Mouse (Mus musculus) stomach, postnatal 0 days (tissue): ENCODE measurements around the gene Arhgef25. TPM values are rescaled to one million over a fixed set of nuclear protein-coding genes. Genes with fewer than 3 reads are reported as not detected.

Experiments used
- ATAC-seq: fragments of 200-750 bp; cut with Nextera tagmentation; 2 replicates; pipeline ENCODE4 v1.8.0; 2017; ENCODE audit not compliant: low FRiP score, low TSS enrichment
- DNase-seq: peaks from one replicate; pipeline ENCODE4 v3.0.0-alpha.2; 2016; ENCODE audit warnings: low spot score
- H3K27ac ChIP-seq: fragments of 300-500 bp; sonication (generic); replicated peaks from 2 replicates; pipeline ENCODE4 v1.5.1; 2014; ENCODE audit warnings: mild to moderate bottlenecking, control low read depth
- H3K27me3 ChIP-seq: fragments of 300-500 bp; sonication (generic); 2 replicates; pipeline ENCODE4 v1.6.1; 2014; ENCODE audit warnings: low read length; ENCODE audit not compliant: control insufficient read depth, insufficient read depth
- H3K36me3 ChIP-seq: fragments of 300-500 bp; sonication (generic); 2 replicates; pipeline ENCODE4 v1.6.1; 2014; ENCODE audit warnings: low read length, mixed read lengths; ENCODE audit not compliant: control insufficient read depth, insufficient read depth
- H3K4me1 ChIP-seq: fragments of 300-500 bp; sonication (generic); replicated peaks from 2 replicates; pipeline ENCODE4 v1.6.1; 2014; ENCODE audit warnings: antibody characterized with exemption; ENCODE audit not compliant: control insufficient read depth, insufficient read depth
- H3K4me2 ChIP-seq: fragments of 300-500 bp; sonication (generic); replicated peaks from 2 replicates; pipeline ENCODE4 v1.6.1; 2014; ENCODE audit warnings: low read depth, mild to moderate bottlenecking, control low read depth, moderate library complexity
- H3K4me3 ChIP-seq: fragments of 300-500 bp; sonication (generic); 2 replicates; pipeline ENCODE4 v1.5.1; 2014; ENCODE audit warnings: low read depth, low read length, control low read depth
- H3K9ac ChIP-seq: fragments of 300-500 bp; sonication (generic); 2 replicates; pipeline ENCODE4 v1.6.1; 2014; ENCODE audit warnings: mild to moderate bottlenecking, low read length, control low read depth, mixed read lengths
- H3K9me3 ChIP-seq: fragments of 300-500 bp; sonication (generic); 2 replicates; pipeline ENCODE4 v1.6.1; 2016; ENCODE audit warnings: low read length; ENCODE audit not compliant: control insufficient read depth
- CTCF ChIP-seq: IDR thresholded peaks from 2 replicates; pipeline ENCODE4 v1.5.1; 2016; ENCODE audit warnings: antibody characterized with exemption, low read depth, mild to moderate bottlenecking, moderate library complexity
- EP300 ChIP-seq: optimal IDR thresholded peaks from 2 replicates; pipeline ENCODE3; 2016; ENCODE audit warnings: antibody characterized with exemption
- WGBS: fragments of 180-500 bp; shearing (Covaris S2); extraction: QIAGEN DNeasy Blood & Tissue Kit; methylation state at CpG from one replicate; pipeline ENCODE4 v1.1.7; 2014; 5-methylcytosine and 5-hydroxymethylcytosine counted together
- polyA plus RNA-seq: library from polyadenylated mRNA; unstranded; fragments of >200 nt; fragmentation: Nextera tagmentation; extraction: Ambion mirVana; gene quantifications from 2 replicates; pipeline ENCODE4 v1.2.1, GENCODE M21; 2015

Arhgef25 gene
- polyA plus RNA-seq, 1 experiment from 2014 or later, result 25.3 TPM

- DNase-seq (no peak), ATAC-seq (no peak)
- Histone ChIP-seq H3K4me2 (no peak overlapping the region), H3K9ac (no peak overlapping the region), H3K4me3 (no peak overlapping the region), H3K27me3 (no peaks in the 10 kb centered on the region), H3K9me3 (no peaks in the 10 kb centered on the region), H3K4me1 (no peaks in the 10 kb centered on the region), H3K27ac (no peak overlapping the region), H3K36me3 (no peaks in the 10 kb centered on the region)
- 77% methylated on average over 9 of the region's 9 CpGs for WGBS
- TF ChIP-seq CTCF, result no peak
- no peak for TF ChIP-seq EP300
Measured at GRCm38 (mm10) chr10:127160081-127160480, 29.8 kb downstream of the Arhgef25 start.

- H3K36me3 ChIP-seq, result no peaks in the 10 kb centered on the region
- no peak overlapping the region for H3K4me3 ChIP-seq
- no peak for ATAC-seq
- no peak for TF ChIP-seq EP300
- TF ChIP-seq CTCF, result no peak
- no peak for DNase-seq
- no peaks in the 10 kb centered on the region for H3K27me3 ChIP-seq
- H3K4me1 ChIP-seq, result no peaks in the 10 kb centered on the region
- H3K9me3 ChIP-seq, result no peaks in the 10 kb centered on the region
- no peak overlapping the region for H3K27ac ChIP-seq
- no peak overlapping the region for H3K9ac ChIP-seq
- WGBS, result 63% methylated on average over 3 of the region's 3 CpGs
- H3K4me2 ChIP-seq, result no peak overlapping the region
Measured at GRCm38 (mm10) chr10:127158471-127158870, 31.4 kb downstream of the Arhgef25 start.

GRCm38 (mm10) chr10:127156511-127156910 is 33.4 kb downstream of the Arhgef25 start:
- Histone ChIP-seq H3K27me3 (no peaks in the 10 kb centered on the region), H3K9ac (no peak overlapping the region), H3K4me2 (no peak overlapping the region), H3K4me1 (no peaks in the 10 kb centered on the region), H3K4me3 (no peak overlapping the region), H3K9me3 (no peaks in the 10 kb centered on the region), H3K27ac (peak overlapping the region; percentile 45; the same call in 1 of the 2 replicates), H3K36me3 (no peaks in the 10 kb centered on the region)
- TF ChIP-seq EP300 (no peak), CTCF (no peak)
- ATAC-seq, result no peak
- no peak for DNase-seq
- 38% methylated on average over 1 of the region's 1 CpGs for WGBS

GRCm38 (mm10) chr10:127156089-127156488 is 33.8 kb downstream of the Arhgef25 start:
- no peak overlapping the region for H3K9ac ChIP-seq
- no peak overlapping the region for H3K4me2 ChIP-seq
- no peak overlapping the region for H3K4me3 ChIP-seq
- ATAC-seq (peak; percentile 71), DNase-seq (no peak)
- H3K27me3 ChIP-seq, result no peaks in the 10 kb centered on the region
- WGBS, result 56% methylated on average over 1 of the region's 1 CpGs
- no peaks in the 10 kb centered on the region for H3K4me1 ChIP-seq
- H3K36me3 ChIP-seq, result no peaks in the 10 kb centered on the region
- no peak for TF ChIP-seq EP300
- TF ChIP-seq CTCF, result no peak
- no peaks in the 10 kb centered on the region for H3K9me3 ChIP-seq
- H3K27ac ChIP-seq, result peak overlapping the region; percentile 65; the same call in 1 of the 2 replicates

- Histone ChIP-seq H3K27me3 (no peaks in the 10 kb centered on the region), H3K9me3 (no peaks in the 10 kb centered on the region), H3K36me3 (no peaks in the 10 kb centered on the region), H3K27ac (no peak overlapping the region), H3K4me2 (no peak overlapping the region), H3K4me1 (no peaks in the 10 kb centered on the region), H3K4me3 (no peak overlapping the region), H3K9ac (no peak overlapping the region)
- WGBS, result 85% methylated on average over 5 of the region's 5 CpGs
- TF ChIP-seq CTCF, result no peak
- TF ChIP-seq EP300, result no peak
- ATAC-seq (no peak), DNase-seq (no peak)
Measured at GRCm38 (mm10) chr10:127154652-127155051, 35.2 kb downstream of the Arhgef25 start.

- no peak overlapping the region for H3K27ac ChIP-seq
- no peak for TF ChIP-seq CTCF
- no peak for TF ChIP-seq EP300
- no peaks in the 10 kb centered on the region for H3K27me3 ChIP-seq
- H3K36me3 ChIP-seq, result no peaks in the 10 kb centered on the region
- DNase-seq (no peak), ATAC-seq (no peak)
- 69% methylated on average over 2 of the region's 2 CpGs for WGBS
- H3K9me3 ChIP-seq, result no peaks in the 10 kb centered on the region
- H3K4me3 ChIP-seq, result no peak overlapping the region
- no peaks in the 10 kb centered on the region for H3K4me1 ChIP-seq
- no peak overlapping the region for H3K4me2 ChIP-seq
- no peak overlapping the region for H3K9ac ChIP-seq
Measured at GRCm38 (mm10) chr10:127154241-127154640, 35.6 kb downstream of the Arhgef25 start.
